Mouse (Mus musculus): ENCODE measurements around the gene Hectd4. TPM values are rescaled to one million over a fixed set of nuclear protein-coding genes. Genes with fewer than 3 reads are reported as not detected.

The Hectd4 gene
- 6.8 and 7.1 TPM in 2 replicates for polyA plus RNA-seq (2014; fragmentation: Nextera tagmentation; extraction: Ambion mirVana)

DNA sequence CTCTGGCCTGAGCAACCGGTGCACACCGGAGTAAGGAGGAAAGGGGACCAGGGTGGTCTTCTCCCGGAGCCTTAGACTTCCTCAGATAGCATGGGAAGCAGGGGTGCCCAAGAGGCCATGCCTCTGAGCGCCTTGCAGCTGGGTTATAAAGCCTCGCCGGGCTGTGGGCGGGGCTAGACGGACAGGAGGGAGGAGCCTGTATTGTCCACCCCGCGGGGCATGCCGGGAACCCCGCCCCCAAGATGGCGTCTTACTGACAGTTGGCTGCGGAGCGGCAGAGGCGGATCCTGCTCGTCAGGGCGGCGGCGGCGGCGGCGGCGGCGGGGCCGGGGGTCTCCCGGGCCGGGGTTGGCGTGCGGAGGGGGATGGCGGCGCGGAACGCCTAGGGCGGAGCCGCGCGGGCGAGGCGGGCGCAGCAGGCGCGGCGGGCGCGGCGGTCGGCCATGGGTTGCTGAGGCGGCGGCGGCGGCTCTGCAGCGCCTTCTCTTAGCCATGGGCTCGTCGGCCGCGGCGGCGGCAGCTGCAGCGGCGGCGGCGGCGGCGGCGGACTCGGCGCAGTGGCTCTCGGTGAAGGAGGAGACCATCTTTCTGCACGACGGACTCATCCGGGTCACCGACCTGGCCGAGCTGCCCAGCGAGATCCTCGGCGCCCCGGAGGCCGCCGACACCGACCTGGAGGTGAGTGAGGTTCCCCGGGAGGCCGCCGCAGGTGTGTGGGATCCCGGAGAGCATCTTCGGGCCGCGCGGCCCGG lies at the start of gene Hectd4:
TSS of gene Hectd4 (plus strand) at position 240 of the 752 bp plus-strand sequence.
- TF ChIP-seq CTCF (IDR thresholded peaks at IDR 0.05; ENCODE audit: low read depth), result no peak
- peak; percentile 92 for ATAC-seq (ENCODE audit: insufficient read depth)
- Histone ChIP-seq H3K4me3 (ENCODE audit: low read depth, low read length) (peak within 1 kb of the TSS; percentile 96), H3K27ac (ENCODE audit: low read depth) (peak within 1 kb of the TSS; percentile 77), H3K9me3 (ENCODE audit: low read depth, low read length) (no peaks in the 10 kb centered on the region), H3K4me2 (peak within 1 kb of the TSS; percentile 78), H3K4me1 (ENCODE audit: insufficient read depth) (0 out of 2 replicates have a peak, but pooled peaks cover 2% of the 10 kb centered on the region), H3K27me3 (ENCODE audit: insufficient read depth, low read length) (no peaks in the 10 kb centered on the region), H3K9ac (peak within 1 kb of the TSS; percentile 85), H3K36me3 (ENCODE audit: insufficient read depth) (no peaks in the 10 kb centered on the region)
- WGBS, result under 1% methylated on average over 84 of the region's 90 CpGs
- DNase-seq, result peak; percentile 99

DNA sequence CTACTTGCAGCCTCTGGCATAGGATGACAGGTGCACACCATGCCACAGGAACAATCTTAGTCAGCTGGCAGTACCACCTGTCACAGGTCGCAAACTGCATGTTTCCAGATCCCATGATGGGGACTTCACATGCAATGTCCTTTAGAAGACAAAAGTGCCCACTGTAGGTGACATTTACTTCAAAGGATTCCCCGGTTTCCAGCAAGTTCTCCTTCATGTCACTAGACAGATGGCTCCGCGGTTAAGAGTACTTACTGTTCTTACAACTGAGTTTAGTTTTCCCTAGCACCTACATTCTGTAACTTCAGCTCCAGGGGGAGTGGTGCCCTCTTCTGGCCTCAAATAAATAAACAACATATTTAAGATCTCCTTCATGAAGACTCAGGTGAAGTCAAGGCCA lies 47.2 kb upstream of the Hectd4 start:
- no peak overlapping the region for H3K9ac ChIP-seq
- no peaks in the 10 kb centered on the region for H3K9me3 ChIP-seq (ENCODE audit: low read depth, low read length)
- H3K27ac ChIP-seq (ENCODE audit: low read depth), result no peak overlapping the region
- 0 out of 2 replicates have a peak, but pooled peaks have one; percentile 10 for TF ChIP-seq CTCF (IDR thresholded peaks at IDR 0.05; ENCODE audit: low read depth)
- H3K27me3 ChIP-seq (ENCODE audit: insufficient read depth, low read length), result no peaks in the 10 kb centered on the region
- no peak overlapping the region for H3K4me3 ChIP-seq (ENCODE audit: low read depth, low read length)
- DNase-seq (peak; percentile 6), ATAC-seq (ENCODE audit: insufficient read depth) (no peak)
- H3K36me3 ChIP-seq (ENCODE audit: insufficient read depth), result peaks cover 24% of the 10 kb centered on the region
- no peaks in the 10 kb centered on the region for H3K4me1 ChIP-seq (ENCODE audit: insufficient read depth)
- no peak overlapping the region for H3K4me2 ChIP-seq
- WGBS, result 80% methylated on average over 4 of the region's 4 CpGs

GRCm38 (mm10) chr5:121179077-121179857 lies 40.8 kb upstream of the Hectd4 start:
- Histone ChIP-seq H3K4me1 (ENCODE audit: insufficient read depth) (no peaks in the 10 kb centered on the region), H3K27ac (ENCODE audit: low read depth) (no peak overlapping the region)
- 65% methylated on average over 9 of the region's 9 CpGs for WGBS

DNA sequence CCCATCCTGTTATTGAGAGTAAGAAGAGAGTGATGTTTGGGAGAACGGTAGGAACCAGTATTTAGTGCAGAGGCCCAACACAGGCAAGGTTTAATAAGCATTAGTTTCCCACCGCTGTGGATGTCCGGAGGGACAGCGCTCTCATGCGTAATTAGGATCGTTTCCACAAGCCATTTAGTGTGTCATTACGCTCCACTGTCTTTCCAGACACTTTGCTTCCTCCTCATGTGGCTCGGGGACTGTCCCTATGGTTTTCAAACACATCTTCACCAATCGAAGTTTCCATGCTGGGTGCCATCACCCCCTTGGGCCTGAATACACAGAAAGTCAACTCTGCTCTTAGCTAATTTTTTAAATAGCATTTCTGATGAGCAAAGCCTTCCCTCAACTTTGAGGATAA lies 36.8 kb upstream of the Hectd4 start:
- peaks cover 4% of the 10 kb centered on the region; the same call in 1 of the 2 replicates for H3K4me1 ChIP-seq (ENCODE audit: insufficient read depth)
- H3K9ac ChIP-seq, result no peak overlapping the region
- H3K9me3 ChIP-seq (ENCODE audit: low read depth, low read length), result no peaks in the 10 kb centered on the region
- no peak for ATAC-seq (ENCODE audit: insufficient read depth)
- TF ChIP-seq CTCF (IDR thresholded peaks at IDR 0.05; ENCODE audit: low read depth), result no peak
- DNase-seq, result no peak
- WGBS, result 89% methylated on average over 9 of the region's 9 CpGs
- no peak overlapping the region for H3K27ac ChIP-seq (ENCODE audit: low read depth)
- no peak overlapping the region for H3K4me3 ChIP-seq (ENCODE audit: low read depth, low read length)
- H3K4me2 ChIP-seq, result no peak overlapping the region
- H3K27me3 ChIP-seq (ENCODE audit: insufficient read depth, low read length), result no peaks in the 10 kb centered on the region
- H3K36me3 ChIP-seq (ENCODE audit: insufficient read depth), result no peaks in the 10 kb centered on the region

More at GRCm38 (mm10) chr5:121179077-121179857, 40.8 kb upstream of the Hectd4 start:
- Histone ChIP-seq H3K4me2 (no peak overlapping the region), H3K27me3 (ENCODE audit: insufficient read depth, low read length) (no peaks in the 10 kb centered on the region), H3K9ac (no peak overlapping the region), H3K9me3 (ENCODE audit: low read depth, low read length) (no peaks in the 10 kb centered on the region), H3K36me3 (ENCODE audit: insufficient read depth) (no peaks in the 10 kb centered on the region), H3K4me3 (ENCODE audit: low read depth, low read length) (no peak overlapping the region)
- no peak for TF ChIP-seq CTCF (IDR thresholded peaks at IDR 0.05; ENCODE audit: low read depth)
- DNase-seq (no peak), ATAC-seq (ENCODE audit: insufficient read depth) (no peak)

- WGBS, result 65% methylated on average over 2 of the region's 2 CpGs
- ATAC-seq (ENCODE audit: insufficient read depth), result no peak
- Histone ChIP-seq H3K27ac (ENCODE audit: low read depth) (no peak overlapping the region), H3K36me3 (ENCODE audit: insufficient read depth) (no peaks in the 10 kb centered on the region), H3K9me3 (ENCODE audit: low read depth, low read length) (no peaks in the 10 kb centered on the region), H3K9ac (no peak overlapping the region), H3K27me3 (ENCODE audit: insufficient read depth, low read length) (no peaks in the 10 kb centered on the region), H3K4me3 (ENCODE audit: low read depth, low read length) (no peak overlapping the region), H3K4me1 (ENCODE audit: insufficient read depth) (peaks cover 4% of the 10 kb centered on the region; the same call in 1 of the 2 replicates), H3K4me2 (no peak overlapping the region)
- TF ChIP-seq CTCF (IDR thresholded peaks at IDR 0.05; ENCODE audit: low read depth), result no peak
- no peak for DNase-seq
Observed at GRCm38 (mm10) chr5:121184375-121184774, 35.6 kb upstream of the Hectd4 start.

DNA sequence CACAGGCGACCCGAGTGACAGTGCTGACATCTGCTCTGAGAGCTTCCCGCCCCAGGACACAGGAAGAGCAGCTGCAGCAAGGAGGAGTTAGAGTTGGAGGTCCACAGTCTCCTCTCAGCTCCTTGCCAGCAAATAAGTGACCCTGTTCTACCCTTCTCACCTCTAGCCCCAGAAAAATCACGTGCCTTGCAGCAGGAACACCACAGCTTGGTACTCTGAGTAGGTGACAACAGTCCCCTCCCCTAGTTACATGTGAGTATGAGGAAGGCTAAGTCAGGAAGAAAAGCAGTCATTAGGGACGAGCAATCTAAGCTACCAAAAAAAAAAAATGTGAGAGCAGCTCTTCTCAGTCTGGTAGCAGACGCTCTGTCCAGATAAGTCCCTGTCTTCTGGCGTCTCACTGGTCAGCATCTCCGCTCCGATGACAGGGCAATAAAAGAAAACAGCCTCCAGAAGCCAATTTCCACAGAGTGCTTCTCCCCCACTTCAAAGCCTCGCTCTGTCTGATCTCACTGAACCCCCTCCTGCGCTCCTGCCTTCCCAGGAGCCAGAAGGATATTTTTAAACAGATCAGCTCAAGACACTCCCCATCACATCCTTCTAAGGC lies 35.0 kb upstream of the Hectd4 start:
- Histone ChIP-seq H3K9me3 (ENCODE audit: low read depth, low read length) (no peaks in the 10 kb centered on the region), H3K27me3 (ENCODE audit: insufficient read depth, low read length) (no peaks in the 10 kb centered on the region), H3K4me3 (ENCODE audit: low read depth, low read length) (no peak overlapping the region), H3K9ac (no peak overlapping the region), H3K4me2 (peak overlapping the region; percentile 27; the same call in 1 of the 2 replicates), H3K4me1 (ENCODE audit: insufficient read depth) (peaks cover 7% of the 10 kb centered on the region; the same call in 1 of the 2 replicates), H3K27ac (ENCODE audit: low read depth) (peak overlapping the region; percentile 14; the same call in 1 of the 2 replicates), H3K36me3 (ENCODE audit: insufficient read depth) (no peaks in the 10 kb centered on the region)
- no peak for TF ChIP-seq CTCF (IDR thresholded peaks at IDR 0.05; ENCODE audit: low read depth)
- WGBS, result 28% methylated on average over 11 of the region's 11 CpGs
- ATAC-seq (ENCODE audit: insufficient read depth) (peak; percentile 65), DNase-seq (peak; percentile 59)

Data from lung, embryonic 14.5 days (tissue).